Mouse (Mus musculus): ENCODE data around the gene Serpina3m. TPM values are rescaled to one million over a fixed set of nuclear protein-coding genes. Genes with fewer than 3 reads are reported as not detected.

Gene Serpina3m
- polyA plus RNA-seq, 1 experiment = 2.2 TPM

DNA sequence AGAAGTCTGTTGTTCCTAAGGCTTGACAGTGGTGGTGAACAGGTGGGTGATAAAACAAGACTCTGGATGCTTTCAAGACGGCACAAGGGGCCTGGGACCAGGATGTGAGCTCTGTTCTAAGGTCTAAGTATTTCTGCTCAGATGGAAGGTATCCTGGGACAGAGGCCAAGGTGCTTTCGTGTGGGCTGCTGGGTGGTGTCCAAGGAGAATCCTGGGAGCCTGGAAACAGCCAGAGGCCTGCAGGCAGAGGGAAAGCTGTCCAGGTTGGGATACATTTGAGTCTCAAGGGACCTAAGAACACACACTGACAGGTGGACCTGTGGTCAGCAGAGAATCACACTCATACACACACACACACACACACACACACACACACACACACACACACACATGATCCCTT lies 76.3 kb downstream of the Serpina3m start:
- 52% methylated on average over 2 of the region's 2 CpGs for WGBS
- no peak overlapping the region for H3K4me3 ChIP-seq (replicated peaks; ENCODE audit: control insufficient read depth, low read depth, low read length)
- H3K4me1 ChIP-seq (ENCODE audit: control insufficient read depth, insufficient read depth, low read length) = no peaks in the 10 kb centered on the region
- no peak for TF ChIP-seq POLR2A (IDR thresholded peaks at IDR 0.05; ENCODE audit: borderline replicate concordance, control insufficient read depth, low read depth, low read length)
- no peak for TF ChIP-seq CTCF (IDR thresholded peaks at IDR 0.05; ENCODE audit: control insufficient read depth, insufficient read depth, low read length)
- H3K27ac ChIP-seq (ENCODE audit: control insufficient read depth, insufficient read depth, low read depth, low read length, poor library complexity) = no peak overlapping the region

DNA sequence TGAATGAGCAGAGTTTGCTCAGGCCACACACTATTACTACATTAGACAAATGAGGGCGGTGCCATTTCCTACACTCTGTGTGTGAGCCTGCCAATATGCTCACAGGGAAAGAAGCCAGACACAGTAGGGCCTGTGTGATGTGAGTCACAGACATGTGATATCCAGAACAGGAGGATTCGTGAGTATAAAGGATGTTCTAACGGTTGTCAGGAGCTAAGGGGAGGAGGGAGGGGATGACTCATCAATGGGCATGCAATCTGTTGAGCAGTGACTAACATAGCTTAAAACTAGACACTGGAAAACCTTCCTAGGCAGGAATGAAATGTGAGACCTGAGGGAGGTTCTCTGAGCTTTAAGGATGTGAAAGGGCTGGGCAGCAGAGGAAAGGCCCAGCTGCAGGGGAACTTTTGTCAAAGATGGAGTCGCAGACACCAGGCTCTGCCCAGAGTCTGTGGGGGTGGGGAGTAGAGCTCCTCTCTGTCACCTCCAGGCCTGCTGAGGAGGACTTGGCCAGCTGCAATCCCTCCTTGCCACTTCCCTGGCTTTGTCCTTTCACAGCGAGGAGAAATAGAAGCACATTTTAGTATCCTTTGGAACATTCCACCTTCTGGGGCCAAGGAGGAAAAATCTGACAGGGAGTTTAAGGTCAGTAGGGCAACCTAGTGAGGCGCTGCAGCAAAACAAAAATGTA lies 77.5 kb downstream of the Serpina3m start:
- no peaks in the 10 kb centered on the region for H3K4me1 ChIP-seq (ENCODE audit: control insufficient read depth, insufficient read depth, low read length)
- 54% methylated on average over 6 of the region's 6 CpGs for WGBS
- no peak overlapping the region for H3K4me3 ChIP-seq (replicated peaks; ENCODE audit: control insufficient read depth, low read depth, low read length)
- H3K27ac ChIP-seq (ENCODE audit: control insufficient read depth, insufficient read depth, low read depth, low read length, poor library complexity) = no peak overlapping the region
- TF ChIP-seq CTCF (IDR thresholded peaks at IDR 0.05; ENCODE audit: control insufficient read depth, insufficient read depth, low read length) = no peak
- TF ChIP-seq POLR2A (IDR thresholded peaks at IDR 0.05; ENCODE audit: borderline replicate concordance, control insufficient read depth, low read depth, low read length) = no peak

DNA sequence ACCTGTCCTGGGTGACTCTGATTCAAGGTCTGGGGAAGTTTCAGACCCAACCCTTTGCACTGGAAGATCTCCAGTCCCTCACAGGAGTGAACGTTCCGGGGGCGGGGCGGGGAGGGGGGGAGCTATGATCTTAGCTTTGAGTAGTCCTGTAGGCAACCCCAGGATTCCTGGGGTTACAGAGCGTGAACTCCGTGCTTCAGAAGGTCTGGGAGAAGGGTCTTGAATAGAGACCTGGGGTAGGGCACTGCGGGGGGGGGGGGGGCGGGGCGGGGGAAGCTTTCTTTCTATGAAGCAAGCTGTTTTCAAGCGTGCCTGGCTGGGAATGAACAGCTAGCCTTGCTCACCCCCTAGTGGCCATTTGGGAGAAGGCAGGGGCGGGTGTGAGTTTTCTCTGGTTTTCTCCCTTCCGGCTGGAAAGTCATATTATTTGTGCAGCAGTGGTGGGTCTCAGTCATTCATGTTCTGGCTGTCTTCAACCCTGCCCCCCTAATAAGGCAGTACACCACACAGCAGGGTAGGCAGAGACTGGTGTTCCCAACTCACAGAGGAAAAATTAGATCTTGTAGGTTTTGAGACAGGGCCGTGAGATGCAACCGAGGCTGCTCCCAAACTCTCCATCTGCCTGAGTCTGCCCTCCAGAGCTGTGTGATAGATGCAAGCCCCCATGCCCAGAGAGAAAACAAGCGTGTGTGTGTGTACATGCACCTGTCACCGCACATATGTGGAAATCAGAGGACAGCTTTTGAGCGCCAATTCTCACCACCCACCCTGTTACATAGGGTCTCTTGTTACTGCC lies 80.3 kb downstream of the Serpina3m start:
- H3K4me3 ChIP-seq (replicated peaks; ENCODE audit: control insufficient read depth, low read depth, low read length) = no peak overlapping the region
- no peaks in the 10 kb centered on the region for H3K4me1 ChIP-seq (ENCODE audit: control insufficient read depth, insufficient read depth, low read length)
- whole genome bisulfite sequencing = 16% methylated on average over 17 of the region's 17 CpGs
- TF ChIP-seq POLR2A (IDR thresholded peaks at IDR 0.05; ENCODE audit: borderline replicate concordance, control insufficient read depth, low read depth, low read length) = no peak
- peak; percentile 78 for TF ChIP-seq CTCF (IDR thresholded peaks at IDR 0.05; ENCODE audit: control insufficient read depth, insufficient read depth, low read length)
- H3K27ac ChIP-seq (ENCODE audit: control insufficient read depth, insufficient read depth, low read depth, low read length, poor library complexity) = no peak overlapping the region

DNA sequence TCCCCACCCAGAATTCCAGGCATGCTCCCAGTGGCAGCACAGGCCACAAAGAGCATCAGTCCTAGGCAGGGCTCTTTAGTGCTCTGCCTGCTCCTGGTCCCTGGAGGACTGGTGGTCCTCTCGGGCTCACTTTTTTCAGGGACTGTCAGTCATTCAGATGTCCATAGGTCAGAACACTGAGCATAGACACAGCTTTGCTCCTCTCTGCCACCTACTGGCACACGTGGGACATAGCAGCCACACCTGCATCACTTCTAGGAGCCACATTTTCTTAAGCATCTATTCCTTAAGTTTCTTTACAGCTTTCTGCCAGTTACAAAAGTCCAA lies 80.8 kb downstream of the Serpina3m start:
- H3K4me3 ChIP-seq (replicated peaks; ENCODE audit: control insufficient read depth, low read depth, low read length) = no peak overlapping the region
- TF ChIP-seq CTCF (IDR thresholded peaks at IDR 0.05; ENCODE audit: control insufficient read depth, insufficient read depth, low read length) (peak; percentile 71), POLR2A (IDR thresholded peaks at IDR 0.05; ENCODE audit: borderline replicate concordance, control insufficient read depth, low read depth, low read length) (no peak)
- 13% methylated on average over 2 of the region's 2 CpGs for WGBS

DNA sequence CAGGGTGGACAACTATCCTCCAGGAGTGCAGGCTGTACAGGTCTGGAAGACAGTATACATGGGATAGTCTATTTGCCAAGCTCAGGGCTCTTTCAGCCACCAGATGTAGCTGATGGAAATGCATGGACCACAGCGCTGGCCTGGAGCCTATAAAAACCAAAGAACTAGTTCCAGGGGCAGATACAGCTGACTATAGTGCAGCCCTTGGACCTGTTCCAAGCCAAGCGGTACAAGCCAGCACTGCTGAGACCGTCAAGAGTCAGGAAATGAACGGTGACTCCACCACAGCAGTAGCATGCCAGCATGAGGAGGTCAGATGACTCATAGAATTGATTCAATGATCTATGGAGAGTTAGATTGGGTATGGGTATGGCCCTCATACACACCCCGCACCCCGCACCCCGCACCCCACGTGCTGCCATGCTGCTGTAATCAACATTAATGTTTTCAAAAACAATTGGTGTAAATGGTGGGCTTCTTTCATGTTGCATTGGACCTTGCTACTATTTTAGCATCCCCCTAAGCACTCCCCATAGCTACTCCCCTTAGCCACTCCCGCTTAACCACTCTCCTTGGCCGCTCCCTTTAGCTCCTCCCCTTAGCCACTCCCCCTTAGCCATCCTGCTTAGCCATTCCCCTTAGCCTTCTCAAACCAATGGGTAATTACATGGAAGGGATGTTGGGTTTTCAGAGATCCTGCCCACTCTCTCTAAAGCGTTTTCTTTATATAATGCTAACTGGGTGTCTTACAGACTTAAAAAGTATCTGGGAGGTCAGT lies 84.5 kb downstream of the Serpina3m start:
- H3K4me3 ChIP-seq (replicated peaks; ENCODE audit: control insufficient read depth, low read depth, low read length) = no peak overlapping the region
- TF ChIP-seq POLR2A (IDR thresholded peaks at IDR 0.05; ENCODE audit: borderline replicate concordance, control insufficient read depth, low read depth, low read length) = no peak
- TF ChIP-seq CTCF (IDR thresholded peaks at IDR 0.05; ENCODE audit: control insufficient read depth, insufficient read depth, low read length) = no peak
- WGBS = 52% methylated on average over 11 of the region's 11 CpGs
- peaks cover 3% of the 10 kb centered on the region for H3K4me1 ChIP-seq (ENCODE audit: control insufficient read depth, insufficient read depth, low read length)
- no peak overlapping the region for H3K27ac ChIP-seq (ENCODE audit: control insufficient read depth, insufficient read depth, low read depth, low read length, poor library complexity)

More for the DNA sequence above, 80.8 kb downstream of the Serpina3m start:
- no peak overlapping the region for H3K27ac ChIP-seq (ENCODE audit: control insufficient read depth, insufficient read depth, low read depth, low read length, poor library complexity)
- no peaks in the 10 kb centered on the region for H3K4me1 ChIP-seq (ENCODE audit: control insufficient read depth, insufficient read depth, low read length)

DNA sequence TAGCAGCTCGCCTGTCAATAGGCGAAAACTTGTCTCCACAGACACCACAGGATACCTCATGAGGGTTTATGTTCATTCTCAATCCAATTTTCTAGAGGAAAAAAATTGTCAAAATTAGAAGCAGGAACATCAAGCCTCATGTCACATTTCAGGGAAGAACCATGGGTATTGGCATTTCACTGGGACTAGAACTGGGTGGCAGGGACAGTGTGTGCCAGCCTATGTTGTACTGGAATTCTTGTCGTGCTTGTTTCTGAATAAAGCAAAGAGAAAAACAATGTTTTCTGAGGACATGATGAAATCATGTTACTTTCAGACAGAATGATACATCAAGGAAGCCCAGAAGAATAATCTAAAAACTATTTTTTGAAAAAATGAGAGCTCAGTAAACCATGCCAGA lies 87.3 kb downstream of the Serpina3m start:
- Histone ChIP-seq H3K4me3 (replicated peaks; ENCODE audit: control insufficient read depth, low read depth, low read length) (no peak overlapping the region), H3K4me1 (ENCODE audit: control insufficient read depth, insufficient read depth, low read length) (peaks cover 3% of the 10 kb centered on the region), H3K27ac (ENCODE audit: control insufficient read depth, insufficient read depth, low read depth, low read length, poor library complexity) (no peak overlapping the region)
- no peak for TF ChIP-seq CTCF (IDR thresholded peaks at IDR 0.05; ENCODE audit: control insufficient read depth, insufficient read depth, low read length)
- no peak for TF ChIP-seq POLR2A (IDR thresholded peaks at IDR 0.05; ENCODE audit: borderline replicate concordance, control insufficient read depth, low read depth, low read length)
- WGBS = 83% methylated on average over 3 of the region's 3 CpGs

DNA sequence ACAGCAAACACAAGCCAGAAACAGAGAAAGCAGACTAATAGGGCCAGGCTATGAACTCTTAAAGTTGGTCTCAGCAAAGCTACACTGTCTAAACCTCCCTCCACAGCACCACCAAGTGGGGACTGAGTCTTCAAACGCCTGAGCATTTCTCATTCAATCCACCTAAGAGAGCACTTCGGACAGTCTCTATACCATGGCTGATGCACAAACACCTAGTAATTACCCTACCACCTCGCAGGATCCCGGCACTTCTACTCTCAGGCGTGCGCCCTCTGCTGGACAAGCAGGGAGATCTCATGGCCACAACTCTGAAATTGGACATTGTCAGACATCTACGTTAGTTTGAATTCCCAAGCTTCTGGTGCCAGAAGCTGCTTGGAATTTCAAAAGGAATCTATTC lies 88.6 kb downstream of the Serpina3m start:
- H3K4me3 ChIP-seq (replicated peaks; ENCODE audit: control insufficient read depth, low read depth, low read length) = no peak overlapping the region
- H3K27ac ChIP-seq (ENCODE audit: control insufficient read depth, insufficient read depth, low read depth, low read length, poor library complexity) = no peak overlapping the region
- 5% methylated on average over 7 of the region's 7 CpGs for WGBS
- H3K4me1 ChIP-seq (ENCODE audit: control insufficient read depth, insufficient read depth, low read length) = peaks cover 3% of the 10 kb centered on the region
- TF ChIP-seq POLR2A (IDR thresholded peaks at IDR 0.05; ENCODE audit: borderline replicate concordance, control insufficient read depth, low read depth, low read length) = no peak
- TF ChIP-seq CTCF (IDR thresholded peaks at IDR 0.05; ENCODE audit: control insufficient read depth, insufficient read depth, low read length) = peak; percentile 82

DNA sequence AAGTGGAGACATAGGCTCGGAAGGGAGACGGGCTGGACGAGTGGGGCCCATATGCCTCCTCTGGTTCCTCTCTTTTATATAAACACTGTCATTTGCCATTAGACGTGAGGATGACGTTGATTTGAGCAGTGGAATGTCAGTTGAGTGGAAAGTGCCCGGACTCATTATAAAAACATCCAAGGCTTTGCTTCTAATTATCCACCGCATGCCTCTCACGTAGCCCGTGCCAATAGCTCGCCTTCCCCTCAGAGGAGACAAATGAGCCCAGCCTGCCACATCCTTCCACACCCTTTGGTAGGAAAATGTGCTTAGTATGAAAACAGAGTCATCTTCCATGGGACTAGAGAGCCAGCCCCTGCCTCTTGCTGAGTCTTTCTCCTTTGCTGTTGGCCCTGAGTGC lies 93.1 kb downstream of the Serpina3m start:
- Histone ChIP-seq H3K4me3 (replicated peaks; ENCODE audit: control insufficient read depth, low read depth, low read length) (no peak overlapping the region), H3K4me1 (ENCODE audit: control insufficient read depth, insufficient read depth, low read length) (no peaks in the 10 kb centered on the region), H3K27ac (ENCODE audit: control insufficient read depth, insufficient read depth, low read depth, low read length, poor library complexity) (no peak overlapping the region)
- WGBS = 65% methylated on average over 10 of the region's 10 CpGs
- TF ChIP-seq CTCF (IDR thresholded peaks at IDR 0.05; ENCODE audit: control insufficient read depth, insufficient read depth, low read length) = no peak
- no peak for TF ChIP-seq POLR2A (IDR thresholded peaks at IDR 0.05; ENCODE audit: borderline replicate concordance, control insufficient read depth, low read depth, low read length)
